Mouse (Mus musculus) heart, embryonic 11.5 days (tissue): Measurements from ENCODE around the gene Parp9. TPM values are rescaled to one million over a fixed set of nuclear protein-coding genes. Genes with fewer than 3 reads are reported as not detected.

Source experiments
- ATAC-seq: fragments of 200-750 bp; cut with Nextera tagmentation; replicated peaks from 2 replicates; pipeline ENCODE4 v1.8.0; 2017; ENCODE audit warnings: moderate library complexity; ENCODE audit not compliant: insufficient number of reproducible peaks, low FRiP score, low TSS enrichment
- H3K27ac ChIP-seq: fragments of 300-500 bp; sonication (generic); 2 replicates; pipeline ENCODE4 v1.5.1; 2014; ENCODE audit warnings: mild to moderate bottlenecking, low read depth, low read length
- H3K27me3 ChIP-seq: fragments of 300-500 bp; sonication (generic); 2 replicates; pipeline ENCODE4 v1.6.1; 2014; ENCODE audit warnings: mild to moderate bottlenecking, low read length, mixed read lengths; ENCODE audit not compliant: control insufficient read depth, insufficient read depth
- H3K36me3 ChIP-seq: fragments of 300-500 bp; sonication (generic); 2 replicates; pipeline ENCODE4 v1.6.1; 2014; ENCODE audit warnings: mild to moderate bottlenecking, low read length, moderate library complexity, mixed read lengths; ENCODE audit not compliant: control insufficient read depth, insufficient read depth
- H3K4me1 ChIP-seq: fragments of 300-500 bp; sonication (generic); 2 replicates; pipeline ENCODE4 v1.6.1; 2014; ENCODE audit warnings: low read length; ENCODE audit not compliant: control insufficient read depth, insufficient read depth
- H3K4me2 ChIP-seq: fragments of 300-500 bp; sonication (generic); 2 replicates; pipeline ENCODE4 v1.6.1; 2014; ENCODE audit warnings: mild to moderate bottlenecking, moderate library complexity
- H3K4me3 ChIP-seq: fragments of 300-500 bp; sonication (generic); 2 replicates; pipeline ENCODE4 v1.5.1; 2014; ENCODE audit warnings: low read depth, low read length
- H3K9ac ChIP-seq: fragments of 300-500 bp; sonication (generic); 2 replicates; pipeline ENCODE4 v1.6.1; 2014; ENCODE audit warnings: mild to moderate bottlenecking, low read depth, low read length, moderate library complexity
- H3K9me3 ChIP-seq: fragments of 300-500 bp; sonication (generic); replicated peaks from 2 replicates; pipeline ENCODE4 v1.6.1; 2016; ENCODE audit warnings: low read length; ENCODE audit not compliant: control insufficient read depth
- WGBS: fragments of 180-500 bp; shearing (Covaris S2); extraction: QIAGEN DNeasy Blood & Tissue Kit; methylation state at CpG from one replicate; pipeline ENCODE4 v1.1.7; 2014; ENCODE audit not compliant: insufficient replicate concordance; 5-methylcytosine and 5-hydroxymethylcytosine counted together
- polyA plus RNA-seq: library from polyadenylated mRNA; unstranded; fragments of >200 nt; fragmentation: Nextera tagmentation; extraction: Ambion mirVana; gene quantifications from 2 replicates; pipeline ENCODE4 v1.2.1, GENCODE M21; 2014

Parp9 gene
- polyA plus RNA-seq, 1 experiment from 2014 or later: 3.3 TPM

DNA sequence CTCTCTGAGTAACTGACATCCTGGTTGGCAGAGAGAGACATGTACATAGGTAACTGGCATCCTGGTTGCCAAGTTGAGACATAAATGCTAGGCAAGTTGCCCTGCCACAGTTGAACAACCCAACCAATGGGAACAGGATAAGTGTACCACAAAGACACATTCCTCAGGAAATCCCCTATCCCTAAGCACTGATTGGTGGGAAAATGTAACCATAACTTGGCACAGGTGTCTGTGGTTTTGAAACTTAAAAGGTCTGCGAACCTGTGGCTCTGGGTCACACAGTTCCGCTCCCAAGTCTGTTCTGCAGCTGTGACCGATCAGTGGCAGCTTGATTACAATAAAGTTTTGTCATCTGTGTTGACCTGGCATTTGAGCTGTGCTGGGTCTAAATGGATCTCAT lies 32.9 kb upstream of the Parp9 start:
- Histone ChIP-seq H3K27me3 (no peaks in the 10 kb centered on the region), H3K4me2 (no peak overlapping the region), H3K4me3 (no peak overlapping the region), H3K4me1 (no peaks in the 10 kb centered on the region), H3K9me3 (no peaks in the 10 kb centered on the region), H3K36me3 (no peaks in the 10 kb centered on the region), H3K27ac (no peak overlapping the region), H3K9ac (no peak overlapping the region)
- 82% methylated on average over 3 of the region's 3 CpGs for WGBS
- no peak for ATAC-seq

DNA sequence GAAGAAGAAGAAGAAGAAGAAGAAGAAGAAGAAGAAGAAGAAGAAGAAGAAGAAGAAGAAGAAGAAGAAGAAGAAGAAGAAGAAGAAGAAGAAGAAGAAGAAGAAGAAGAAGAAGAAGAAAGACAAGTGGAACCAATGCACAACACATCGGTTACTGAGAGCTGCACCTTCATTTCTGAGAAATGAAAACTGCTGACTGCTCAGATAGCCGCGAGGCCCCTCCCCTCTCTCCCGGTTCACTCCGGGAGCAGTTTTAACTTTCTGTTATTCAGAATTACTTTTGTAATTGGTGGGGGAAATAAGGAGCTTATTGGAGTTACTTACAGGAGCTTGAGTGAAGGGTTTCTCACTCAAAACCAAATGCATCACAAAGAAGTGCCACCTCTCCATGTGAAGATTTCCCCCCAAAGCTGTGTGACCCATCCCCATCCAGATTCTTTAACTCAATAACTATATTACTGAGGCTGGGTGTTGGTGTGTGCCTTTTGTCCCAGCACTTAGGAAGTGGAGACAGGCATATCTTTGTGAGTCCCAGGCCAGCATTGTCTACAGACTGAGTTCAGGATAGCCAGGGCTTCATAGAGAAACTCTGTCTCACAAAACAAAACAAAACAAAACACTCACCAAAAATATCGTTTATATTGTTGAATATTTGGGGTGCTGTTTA lies 32.3 kb upstream of the Parp9 start:
- no peaks in the 10 kb centered on the region for H3K27me3 ChIP-seq
- no peak for ATAC-seq
- H3K4me3 ChIP-seq: no peak overlapping the region
- H3K36me3 ChIP-seq: no peaks in the 10 kb centered on the region
- WGBS: 74% methylated on average over 6 of the region's 6 CpGs
- H3K9me3 ChIP-seq: no peaks in the 10 kb centered on the region
- H3K4me1 ChIP-seq: no peaks in the 10 kb centered on the region
- H3K4me2 ChIP-seq: no peak overlapping the region
- H3K9ac ChIP-seq: no peak overlapping the region
- no peak overlapping the region for H3K27ac ChIP-seq

DNA sequence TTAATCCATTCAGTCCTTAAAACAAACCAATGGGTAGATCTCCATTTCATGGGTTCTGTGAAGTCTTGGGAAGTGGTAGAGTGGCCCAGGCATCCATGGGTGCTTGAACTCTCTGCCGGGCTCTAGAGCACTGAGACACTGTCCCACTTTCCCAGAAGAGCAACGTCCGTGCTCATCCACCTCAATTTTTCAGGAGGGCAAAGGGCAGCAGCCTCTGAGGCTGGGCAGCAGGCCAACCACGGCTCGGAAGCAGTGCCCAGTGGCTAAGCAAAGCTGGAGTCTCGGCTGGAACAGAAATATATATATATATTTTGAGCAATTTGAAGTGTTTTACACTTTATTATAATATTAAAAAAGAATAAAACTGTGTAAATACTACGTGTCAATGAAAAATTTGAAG lies 31.4 kb upstream of the Parp9 start:
- Histone ChIP-seq H3K36me3 (no peaks in the 10 kb centered on the region), H3K27ac (no peak overlapping the region), H3K4me2 (no peak overlapping the region), H3K4me3 (no peak overlapping the region), H3K27me3 (no peaks in the 10 kb centered on the region), H3K4me1 (no peaks in the 10 kb centered on the region), H3K9ac (no peak overlapping the region), H3K9me3 (no peaks in the 10 kb centered on the region)
- WGBS: 82% methylated on average over 7 of the region's 7 CpGs
- no peak for ATAC-seq

DNA sequence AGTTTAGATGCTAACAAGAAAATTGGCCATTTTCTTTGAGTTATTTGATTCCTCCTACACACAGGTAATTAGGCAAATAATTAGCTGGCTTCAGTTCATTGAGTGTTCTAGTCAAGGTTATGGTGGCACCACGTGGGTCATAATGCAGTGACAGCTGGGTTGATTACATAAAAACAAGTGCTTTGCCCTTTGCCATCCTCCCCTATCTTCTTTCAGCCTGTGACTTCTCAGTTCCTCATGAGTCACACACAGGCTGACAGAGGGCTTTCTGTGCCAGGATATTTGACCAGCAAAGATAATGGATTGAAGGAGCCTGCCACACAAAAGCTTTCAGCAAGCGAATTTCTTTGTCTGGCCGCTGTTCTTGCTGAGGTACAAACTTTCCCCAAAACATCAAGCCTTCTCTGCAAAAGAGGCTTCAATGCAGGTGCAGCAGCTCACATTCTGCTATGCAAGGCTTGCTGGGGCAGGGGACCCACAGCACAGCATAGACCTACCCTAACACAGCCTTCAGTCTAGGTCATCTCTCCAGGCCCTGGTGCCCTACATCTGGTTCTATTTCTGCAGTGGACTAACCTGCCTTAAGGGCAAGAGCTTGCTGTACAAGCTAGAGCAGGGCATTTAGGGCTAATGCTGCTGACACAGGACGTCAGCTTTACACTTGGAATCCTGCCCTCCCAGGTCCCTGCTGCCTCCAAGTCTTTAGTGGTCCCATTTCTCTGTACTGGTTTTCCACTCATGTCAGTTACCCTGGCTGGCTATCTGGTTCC lies 30.7 kb upstream of the Parp9 start:
- H3K36me3 ChIP-seq: no peaks in the 10 kb centered on the region
- no peak overlapping the region for H3K4me2 ChIP-seq
- H3K4me1 ChIP-seq: no peaks in the 10 kb centered on the region
- H3K9ac ChIP-seq: no peak overlapping the region
- no peaks in the 10 kb centered on the region for H3K27me3 ChIP-seq
- ATAC-seq: no peak
- H3K4me3 ChIP-seq: no peak overlapping the region
- H3K27ac ChIP-seq: no peak overlapping the region
- H3K9me3 ChIP-seq: no peaks in the 10 kb centered on the region
- WGBS: 56% methylated on average over 4 of the region's 4 CpGs

DNA sequence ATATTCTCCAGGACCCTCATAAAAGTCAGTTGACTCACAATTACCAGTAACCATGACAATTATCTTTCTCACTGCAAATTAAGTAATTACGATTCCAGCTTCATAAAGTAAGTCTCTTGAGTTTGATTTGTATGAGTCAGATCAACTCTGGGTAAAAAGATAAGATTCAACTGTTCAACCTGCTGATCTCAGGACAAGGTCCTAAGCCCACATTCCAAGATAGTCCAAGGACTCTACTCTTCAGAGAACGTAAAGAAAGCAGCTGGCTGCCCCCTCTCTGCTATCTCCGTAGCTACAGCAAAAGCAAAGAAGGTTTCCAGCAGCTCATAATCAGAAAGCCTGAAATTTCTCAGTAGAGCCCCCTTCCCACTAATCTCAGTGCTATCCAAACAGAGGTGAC lies 26.8 kb upstream of the Parp9 start:
- Histone ChIP-seq H3K9me3 (no peaks in the 10 kb centered on the region), H3K4me1 (no peaks in the 10 kb centered on the region), H3K27me3 (no peaks in the 10 kb centered on the region), H3K4me2 (no peak overlapping the region), H3K4me3 (no peak overlapping the region), H3K27ac (no peak overlapping the region), H3K9ac (no peak overlapping the region), H3K36me3 (no peaks in the 10 kb centered on the region)
- WGBS: 48% methylated on average over 3 of the region's 3 CpGs
- ATAC-seq: no peak

DNA sequence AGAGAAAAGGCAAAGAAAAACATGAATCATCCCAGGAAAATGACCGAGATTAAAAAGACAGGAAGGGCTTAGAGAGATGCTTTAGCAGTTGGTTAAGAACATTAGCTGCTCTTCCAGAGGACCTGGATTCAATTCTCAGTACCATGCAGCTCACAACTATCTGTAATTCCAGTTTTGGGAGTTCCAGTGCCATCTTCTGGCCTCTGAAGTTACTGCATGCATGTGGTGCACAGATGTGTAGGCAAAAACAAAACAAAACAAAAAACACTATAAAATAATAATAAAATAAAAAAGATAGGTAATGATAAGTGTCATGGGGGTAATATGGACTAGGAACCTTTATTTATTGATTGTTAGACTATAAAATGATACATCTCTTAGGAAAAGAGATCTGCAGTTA lies 24.7 kb upstream of the Parp9 start:
- Histone ChIP-seq H3K9ac (no peak overlapping the region), H3K27ac (no peak overlapping the region), H3K36me3 (no peaks in the 10 kb centered on the region), H3K9me3 (no peaks in the 10 kb centered on the region), H3K4me1 (no peaks in the 10 kb centered on the region), H3K4me3 (no peak overlapping the region), H3K27me3 (no peaks in the 10 kb centered on the region), H3K4me2 (no peak overlapping the region)
- ATAC-seq: no peak
- WGBS: 58% methylated on average over 1 of the region's 1 CpGs

DNA sequence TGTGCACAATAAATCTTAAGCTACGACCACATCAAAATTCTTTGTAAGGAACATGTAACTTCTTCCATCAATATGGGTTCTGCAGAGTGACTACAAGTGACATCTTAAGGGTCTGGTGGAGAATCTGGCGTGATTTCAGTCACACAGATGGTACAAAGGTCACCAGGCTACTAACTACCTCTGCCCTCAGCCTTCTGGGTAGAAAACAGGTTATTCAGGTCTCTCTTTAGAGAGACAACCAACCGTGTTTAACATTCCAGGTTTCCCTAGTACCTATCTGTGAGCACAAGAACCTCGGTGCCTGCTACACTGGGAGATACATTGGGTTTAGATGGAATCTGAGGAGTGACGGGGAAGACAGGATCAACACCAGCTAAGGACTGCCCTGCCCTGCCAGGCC lies 24.0 kb upstream of the Parp9 start:
- WGBS: 63% methylated on average over 5 of the region's 5 CpGs
- H3K27ac ChIP-seq: no peak overlapping the region
- no peak overlapping the region for H3K9ac ChIP-seq
- H3K9me3 ChIP-seq: no peaks in the 10 kb centered on the region
- no peaks in the 10 kb centered on the region for H3K36me3 ChIP-seq
- ATAC-seq: no peak
- no peak overlapping the region for H3K4me2 ChIP-seq
- no peaks in the 10 kb centered on the region for H3K27me3 ChIP-seq
- H3K4me3 ChIP-seq: no peak overlapping the region
- H3K4me1 ChIP-seq: no peaks in the 10 kb centered on the region

DNA sequence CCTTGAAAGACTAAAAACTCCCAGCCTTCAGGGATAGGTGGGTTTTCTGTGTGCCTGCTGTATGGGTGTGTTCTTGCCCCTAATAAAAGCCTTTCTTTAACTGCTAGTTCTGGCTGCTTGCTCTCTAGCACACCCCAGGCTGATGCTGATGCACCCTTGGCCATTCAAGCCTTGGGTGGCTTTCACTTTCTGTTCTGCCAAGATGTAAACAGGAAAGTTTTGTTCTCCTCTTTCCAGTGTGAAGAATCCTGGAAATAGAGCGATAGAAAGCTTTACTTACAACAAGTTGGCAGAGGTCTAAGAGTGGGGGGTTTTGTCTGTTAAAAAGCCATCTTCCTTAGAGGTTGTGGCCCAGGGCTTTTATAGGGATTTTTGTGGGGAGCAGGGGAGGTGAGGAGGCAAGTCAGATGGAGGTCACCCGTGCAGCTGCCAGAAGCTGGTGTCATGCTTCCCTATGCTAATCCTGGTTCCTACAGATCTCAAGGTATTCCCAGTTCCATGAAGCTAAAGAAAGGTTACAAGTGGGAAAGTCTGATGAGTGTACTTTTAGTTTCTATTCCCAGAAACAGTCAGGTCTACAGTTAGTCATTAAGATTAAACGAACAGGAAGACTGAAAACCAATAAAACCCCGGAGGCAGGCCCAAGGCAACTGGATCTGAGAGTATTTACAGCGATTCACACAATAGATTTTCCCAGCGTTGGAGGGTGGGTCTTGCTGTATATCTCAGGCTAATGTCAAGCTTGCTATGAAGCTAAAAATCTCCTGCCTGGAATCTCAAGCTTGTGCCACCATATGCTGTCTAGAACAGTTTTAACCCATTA lies 19.3 kb upstream of the Parp9 start:
- 78% methylated on average over 6 of the region's 6 CpGs for WGBS
- no peak overlapping the region for H3K27ac ChIP-seq
- no peak overlapping the region for H3K9ac ChIP-seq
- no peak for ATAC-seq
- no peaks in the 10 kb centered on the region for H3K36me3 ChIP-seq
- no peak overlapping the region for H3K4me3 ChIP-seq
- no peak overlapping the region for H3K4me2 ChIP-seq
- H3K4me1 ChIP-seq: no peaks in the 10 kb centered on the region
- no peaks in the 10 kb centered on the region for H3K27me3 ChIP-seq
- no peaks in the 10 kb centered on the region for H3K9me3 ChIP-seq
